Mouse (Mus musculus): ENCODE data around the gene Def6.

GRCm38 (mm10) chr17:28270165-28270564, 62.6 kb downstream of the Def6 start:
- TF ChIP-seq MYC (IDR thresholded peaks at IDR 0.05; ENCODE audit: low read depth, low read length) (no peak), MEF2A (IDR thresholded peaks at IDR 0.05; ENCODE audit: extremely low read depth, insufficient replicate concordance, low read depth, low read length, poor library complexity, severe bottlenecking) (no peak), EP300 (IDR thresholded peaks at IDR 0.05; ENCODE audit: low read depth in 1 of 2, low read length in 2 of 2) (no peak), POLR2A (IDR thresholded peaks at IDR 0.05; ENCODE audit: control insufficient read depth in 1 of 2, insufficient read depth in 1 of 2, low read depth in 1 of 2, low read length in 2 of 2, poor library complexity in 1 of 2) (no peak), CTCF (IDR thresholded peaks at IDR 0.05 in 2 of 3, conservative IDR thresholded peaks at IDR 0.05 in 1 of 3; ENCODE audit: control insufficient read depth in 1 of 3, insufficient read depth in 1 of 3, low read depth in 2 of 3, low read length in 3 of 3, poor library complexity in 1 of 3, severe bottlenecking in 1 of 3) (no peak), RAD21 (IDR thresholded peaks at IDR 0.05; ENCODE audit: low read depth, low read length) (no peak), CHD1 (IDR thresholded peaks at IDR 0.05; ENCODE audit: low read depth, low read length) (no peak), ZC3H11A (IDR thresholded peaks at IDR 0.05; ENCODE audit: low read depth, low read length) (no peak)
